8 mouse cellular contexts compared by ENCODE assay signal in genomic region chr1:126830031-126830927, GRCm38 (mm10). TPM values are rescaled to one million over a fixed set of nuclear protein-coding genes. Genes with fewer than 3 reads are reported as not detected.
A peak's percentile ranks its signal among the peaks of the same experiment; 100 is the strongest.
DNase-seq lines count a peak whose midpoint lies in the region; ATAC-seq and TF ChIP-seq lines count a peak whose summit lies in the region.

Nckap5 (minus strand) TSS chr1:126830799.

- no peaks in the 10 kb centered on the region for H3K36me3 ChIP-seq in heart, embryonic 11.5 days (ENCODE audit: control insufficient read depth, insufficient read depth, low read length)
- H3K36me3 ChIP-seq in limb, embryonic 12.5 days, result no peaks in the 10 kb centered on the region
- H3K36me3 ChIP-seq in midbrain, embryonic 14.5 days (ENCODE audit: control insufficient read depth, insufficient read depth, low read length), result no peaks in the 10 kb centered on the region
- H3K36me3 ChIP-seq in stomach, postnatal 0 days (ENCODE audit: control insufficient read depth, insufficient read depth, low read length), result no peaks in the 10 kb centered on the region

- 3% methylated on average over 35 of the region's 35 CpGs for WGBS in heart, embryonic 11.5 days (ENCODE audit: insufficient replicate concordance)
- WGBS in limb, embryonic 12.5 days, result 2% methylated on average over 35 of the region's 35 CpGs
- WGBS in midbrain, embryonic 14.5 days, result under 1% methylated on average over 35 of the region's 35 CpGs
- under 1% methylated on average over 35 of the region's 35 CpGs for WGBS in stomach, postnatal 0 days

- no peak for TF ChIP-seq EP300 in stomach, postnatal 0 days (optimal IDR thresholded peaks at IDR 0.05)

- ATAC-seq in heart, embryonic 11.5 days (replicated peaks; ENCODE audit: insufficient number of reproducible peaks, low FRiP score, low TSS enrichment), result no peak; the same call in 1 of the 2 replicates
- peak; percentile 70 for ATAC-seq in limb, embryonic 12.5 days (ENCODE audit: insufficient number of reproducible peaks, insufficient read depth, low FRiP score, low TSS enrichment, low read depth)
- peak; percentile 84 for ATAC-seq in midbrain, embryonic 14.5 days (ENCODE audit: low FRiP score, low TSS enrichment)
- ATAC-seq in stomach, postnatal 0 days (ENCODE audit: low FRiP score, low TSS enrichment), result peak; percentile 55

- peak within 1 kb of the TSS; percentile 45 for H3K4me3 ChIP-seq in heart, embryonic 11.5 days (ENCODE audit: low read depth, low read length)
- peak within 1 kb of the TSS; percentile 39 for H3K4me3 ChIP-seq in limb, embryonic 12.5 days (replicated peaks)
- H3K4me3 ChIP-seq in midbrain, embryonic 14.5 days (replicated peaks; ENCODE audit: low read depth, low read length), result peak within 1 kb of the TSS; percentile 27
- peak within 1 kb of the TSS; percentile 32 for H3K4me3 ChIP-seq in stomach, postnatal 0 days (ENCODE audit: low read depth, low read length)

- no peaks in the 10 kb centered on the region; the same call in 1 of the 2 replicates for H3K4me1 ChIP-seq in heart, embryonic 11.5 days (ENCODE audit: control insufficient read depth, insufficient read depth, low read length)
- peaks cover 19% of the 10 kb centered on the region; the same call in 1 of the 2 replicates for H3K4me1 ChIP-seq in limb, embryonic 12.5 days (replicated peaks)
- H3K4me1 ChIP-seq in midbrain, embryonic 14.5 days (ENCODE audit: control insufficient read depth, insufficient read depth, low read length), result peaks cover 15% of the 10 kb centered on the region; the same call in 1 of the 2 replicates
- no peaks in the 10 kb centered on the region for H3K4me1 ChIP-seq in stomach, postnatal 0 days (replicated peaks; ENCODE audit: control insufficient read depth, insufficient read depth)

- DNase-seq in brain, embryonic 14.5 days (ENCODE audit: low read depth), result peak; percentile 97
- peak; percentile 86 for DNase-seq in fibroblast of lung, adult 2 months (ENCODE audit: low read depth)
- peak; percentile 53 for DNase-seq in kidney, adult 9 months
- DNase-seq in midbrain, embryonic 14.5 days, result peak; percentile 91
- DNase-seq in stomach, postnatal 0 days (ENCODE audit: low spot score), result peak; percentile 75
- no peak for DNase-seq in spleen, postnatal 4 days (ENCODE audit: low spot score in 2 of 2)

- no peak within 1 kb of the TSS for H3K27ac ChIP-seq in heart, embryonic 11.5 days (ENCODE audit: low read depth, low read length)
- H3K27ac ChIP-seq in limb, embryonic 12.5 days, result peak within 1 kb of the TSS; percentile 86
- peak within 1 kb of the TSS; percentile 60 for H3K27ac ChIP-seq in midbrain, embryonic 14.5 days (replicated peaks; ENCODE audit: low read depth, low read length)
- H3K27ac ChIP-seq in stomach, postnatal 0 days (replicated peaks), result peak within 1 kb of the TSS; percentile 70

- H3K27me3 ChIP-seq in heart, embryonic 11.5 days (ENCODE audit: control insufficient read depth, insufficient read depth, low read length), result no peaks in the 10 kb centered on the region
- 0 out of 2 replicates have a peak, but pooled peaks cover 11% of the 10 kb centered on the region for H3K27me3 ChIP-seq in limb, embryonic 12.5 days
- H3K27me3 ChIP-seq in midbrain, embryonic 14.5 days (ENCODE audit: control insufficient read depth, insufficient read depth, low read length), result no peaks in the 10 kb centered on the region
- H3K27me3 ChIP-seq in stomach, postnatal 0 days (ENCODE audit: control insufficient read depth, insufficient read depth, low read length), result no peaks in the 10 kb centered on the region

- H3K9ac ChIP-seq in heart, embryonic 11.5 days (ENCODE audit: low read depth, low read length), result peak within 1 kb of the TSS; percentile 56
- H3K9ac ChIP-seq in limb, embryonic 12.5 days (replicated peaks), result peak within 1 kb of the TSS; percentile 42; the same call in 1 of the 2 replicates
- H3K9ac ChIP-seq in midbrain, embryonic 14.5 days (replicated peaks; ENCODE audit: low read length), result no peak within 1 kb of the TSS; the same call in 1 of the 2 replicates
- H3K9ac ChIP-seq in stomach, postnatal 0 days (ENCODE audit: low read length), result no peak within 1 kb of the TSS

- TF ChIP-seq POLR2A in brain, embryonic 14.5 days (IDR thresholded peaks at IDR 0.05; ENCODE audit: borderline replicate concordance, extremely low read depth, insufficient read depth, insufficient read length, poor library complexity, severe bottlenecking), result no peak

- H3K4me2 ChIP-seq in heart, embryonic 11.5 days, result peak within 1 kb of the TSS; percentile 88
- peak within 1 kb of the TSS; percentile 73 for H3K4me2 ChIP-seq in limb, embryonic 12.5 days
- H3K4me2 ChIP-seq in midbrain, embryonic 14.5 days (ENCODE audit: low read length), result peak within 1 kb of the TSS; percentile 67
- H3K4me2 ChIP-seq in stomach, postnatal 0 days (replicated peaks; ENCODE audit: low read depth), result peak within 1 kb of the TSS; percentile 60

- H3K9me3 ChIP-seq in heart, embryonic 11.5 days (replicated peaks; ENCODE audit: control insufficient read depth, low read length), result no peaks in the 10 kb centered on the region
- no peaks in the 10 kb centered on the region for H3K9me3 ChIP-seq in limb, embryonic 12.5 days
- H3K9me3 ChIP-seq in midbrain, embryonic 14.5 days (ENCODE audit: control insufficient read depth, low read length), result no peaks in the 10 kb centered on the region
- H3K9me3 ChIP-seq in stomach, postnatal 0 days (ENCODE audit: control insufficient read depth, low read length), result no peaks in the 10 kb centered on the region

- no peak for TF ChIP-seq CTCF in brain, embryonic 14.5 days (IDR thresholded peaks at IDR 0.05; ENCODE audit: borderline replicate concordance, extremely low read depth, insufficient read depth, insufficient read length)
- TF ChIP-seq CTCF in stomach, postnatal 0 days (IDR thresholded peaks at IDR 0.05; ENCODE audit: low read depth), result no peak

RNA-seq across cellular contexts. Expression of gene Nckap5, which starts in this region (rescaled TPM):
- polyA plus RNA-seq in brain, embryonic 14.5 days (2012; rRNA removed), result 11.7 and 13.9 TPM in 2 replicates
- 1.6 and 3.2 TPM in 2 replicates for polyA plus RNA-seq in heart, embryonic 11.5 days (2014; fragmentation: Nextera tagmentation; extraction: Ambion mirVana)
- polyA plus RNA-seq in limb, embryonic 12.5 days (2016; fragmentation: Nextera tagmentation; extraction: Ambion mirVana), result 7.6 and 7.7 TPM in 2 replicates
- polyA plus RNA-seq in midbrain, embryonic 14.5 days (2014; fragmentation: Nextera tagmentation; extraction: Ambion mirVana), result 11.7 and 14.6 TPM in 2 replicates
- 1.9 and 2.7 TPM in 2 replicates for polyA plus RNA-seq in stomach, postnatal 0 days (2015; fragmentation: Nextera tagmentation; extraction: Ambion mirVana)

Comparison
In these comparisons a context has a peak if more than half of its experiments do, and no peak if none do; other contexts are left out.
1. DNase-seq: peak in brain, embryonic 14.5 days (single experiment), fibroblast of lung, adult 2 months (single experiment), kidney, adult 9 months (single experiment), midbrain, embryonic 14.5 days (single experiment) and stomach, postnatal 0 days (single experiment); none in spleen, postnatal 4 days (0 of 2).
2. H3K9ac ChIP-seq: peak in heart, embryonic 11.5 days (single experiment) and limb, embryonic 12.5 days (single experiment); none in midbrain, embryonic 14.5 days (single experiment) and stomach, postnatal 0 days (single experiment).
3. Peak in every context shown above with its lines, with median percentiles within 50 percentile points of each other: H3K4me2 ChIP-seq and H3K4me3 ChIP-seq.